Mouse (Mus musculus): ENCODE results near the gene Gm10985. TPM values are rescaled to one million over a fixed set of nuclear protein-coding genes. Genes with fewer than 3 reads are reported as not detected.

The Gm10985 gene
- polyA plus RNA-seq (2017; shearing (Covaris generic)): not detected

GRCm38 (mm10) chr3:53844786-53845185, at the start of gene Gm10985:
Gm10985 (plus strand) TSS chr3:53845086.

GRCm38 (mm10) chr3:53863383-53864220, 18.7 kb downstream of the Gm10985 start, which contains the start of gene Ufm1:
Ufm1 (minus strand) TSS chr3:53863830.

Other genes with a start within 250 kb of the Gm10985 start
- gene Frem2, start 187.7 kb upstream of the Gm10985 start, polyA plus RNA-seq (2017; shearing (Covaris generic)): not detected
- gene Ufm1, start 18.7 kb downstream of the Gm10985 start, polyA plus RNA-seq (2017; shearing (Covaris generic)): 75.1 TPM